Mouse (Mus musculus) G1E (cell line): ENCODE measurements around the gene Ccdc77.

Experiments
- CTCF ChIP-seq: IDR thresholded peaks from 2 replicates; pipeline ENCODE4 v1.5.1; 2012; ENCODE audit warnings: low read depth, low read length, inconsistent platforms, mixed read lengths
- GATA2 ChIP-seq: IDR thresholded peaks from 2 replicates; pipeline ENCODE4 v1.6.1; 2012; ENCODE audit warnings: low read depth, low read length, inconsistent platforms, borderline replicate concordance

- TF ChIP-seq CTCF, result no peak
- TF ChIP-seq GATA2, result no peak
Observed at GRCm38 (mm10) chr6:120294056-120294784, 70.0 kb downstream of the Ccdc77 start, which contains the start of the genes D330020A13Rik and B4galnt3.
